Mouse (Mus musculus) liver, embryonic 16.5 days (tissue): ENCODE measurements around the gene Mrps7. TPM values are rescaled to one million over a fixed set of nuclear protein-coding genes. Genes with fewer than 3 reads are reported as not detected.

Source experiments
- ATAC-seq: fragments of 200-750 bp; cut with Nextera tagmentation; 2 replicates; pipeline ENCODE4 v1.8.0; 2017; ENCODE audit warnings: low read depth, mild to moderate bottlenecking, moderate number of reproducible peaks, moderate library complexity
- H3K27ac ChIP-seq: fragments of 300-500 bp; sonication (generic); 2 replicates; pipeline ENCODE4 v1.5.1; 2014; ENCODE audit warnings: mild to moderate bottlenecking, low read length
- H3K27me3 ChIP-seq: fragments of 300-500 bp; sonication (generic); 2 replicates; pipeline ENCODE4 v1.6.1; 2014; ENCODE audit warnings: low read depth, low read length, mixed read lengths; ENCODE audit not compliant: control insufficient read depth, insufficient read depth
- H3K36me3 ChIP-seq: fragments of 300-500 bp; sonication (generic); 2 replicates; pipeline ENCODE4 v1.6.1; 2014; ENCODE audit warnings: mild to moderate bottlenecking; ENCODE audit not compliant: control insufficient read depth, insufficient read depth
- H3K4me1 ChIP-seq: fragments of 300-500 bp; sonication (generic); 2 replicates; pipeline ENCODE4 v1.6.1; 2014; ENCODE audit warnings: low read depth, low read length, mixed read lengths; ENCODE audit not compliant: control insufficient read depth
- H3K4me2 ChIP-seq: fragments of 300-500 bp; sonication (generic); 2 replicates; pipeline ENCODE4 v1.6.1; 2014; ENCODE audit warnings: low read depth, low read length, mixed read lengths
- H3K4me3 ChIP-seq: fragments of 300-500 bp; sonication (generic); 2 replicates; pipeline ENCODE4 v1.5.1; 2014; ENCODE audit warnings: low read depth, mild to moderate bottlenecking, low read length
- H3K9ac ChIP-seq: fragments of 300-500 bp; sonication (generic); 2 replicates; pipeline ENCODE4 v1.6.1; 2014; ENCODE audit warnings: low read depth, low read length
- H3K9me3 ChIP-seq: fragments of 300-500 bp; sonication (generic); replicated peaks from 2 replicates; pipeline ENCODE4 v1.6.1; 2016; ENCODE audit warnings: low read length; ENCODE audit not compliant: control insufficient read depth
- WGBS: fragments of 180-500 bp; shearing (Covaris S2); extraction: QIAGEN DNeasy Blood & Tissue Kit; methylation state at CpG from one replicate; pipeline ENCODE4 v1.1.7; 2014; ENCODE audit not compliant: insufficient replicate concordance; 5-methylcytosine and 5-hydroxymethylcytosine counted together
- polyA plus RNA-seq: library from polyadenylated mRNA; unstranded; fragments of >200 nt; fragmentation: Nextera tagmentation; extraction: Ambion mirVana; gene quantifications from 2 replicates; pipeline ENCODE4 v1.2.1, GENCODE M21; 2015

Gene Mrps7
- polyA plus RNA-seq, 1 experiment from 2014 or later, result 47.6 TPM

GRCm38 (mm10) chr11:115619949-115620348 is 16.2 kb downstream of the Mrps7 start:
- no peak overlapping the region for H3K4me3 ChIP-seq
- no peak overlapping the region for H3K4me2 ChIP-seq
- H3K9ac ChIP-seq, result no peak overlapping the region
- no peak for ATAC-seq
- 82% methylated on average over 7 of the region's 7 CpGs for WGBS
- H3K36me3 ChIP-seq, result peaks cover 3% of the 10 kb centered on the region; the same call in 1 of the 2 replicates
- H3K4me1 ChIP-seq, result no peaks in the 10 kb centered on the region
- no peaks in the 10 kb centered on the region for H3K9me3 ChIP-seq
- no peaks in the 10 kb centered on the region for H3K27me3 ChIP-seq
- H3K27ac ChIP-seq, result no peak overlapping the region

- Histone ChIP-seq H3K4me2 (no peak overlapping the region), H3K4me3 (no peak overlapping the region), H3K27ac (no peak overlapping the region), H3K9ac (no peak overlapping the region), H3K4me1 (peaks cover 10% of the 10 kb centered on the region), H3K27me3 (no peaks in the 10 kb centered on the region), H3K9me3 (no peaks in the 10 kb centered on the region), H3K36me3 (peaks cover 3% of the 10 kb centered on the region; the same call in 1 of the 2 replicates)
- ATAC-seq, result no peak
- 69% methylated on average over 9 of the region's 9 CpGs for WGBS
Observed at GRCm38 (mm10) chr11:115623487-115624070, 19.9 kb downstream of the Mrps7 start.

DNA sequence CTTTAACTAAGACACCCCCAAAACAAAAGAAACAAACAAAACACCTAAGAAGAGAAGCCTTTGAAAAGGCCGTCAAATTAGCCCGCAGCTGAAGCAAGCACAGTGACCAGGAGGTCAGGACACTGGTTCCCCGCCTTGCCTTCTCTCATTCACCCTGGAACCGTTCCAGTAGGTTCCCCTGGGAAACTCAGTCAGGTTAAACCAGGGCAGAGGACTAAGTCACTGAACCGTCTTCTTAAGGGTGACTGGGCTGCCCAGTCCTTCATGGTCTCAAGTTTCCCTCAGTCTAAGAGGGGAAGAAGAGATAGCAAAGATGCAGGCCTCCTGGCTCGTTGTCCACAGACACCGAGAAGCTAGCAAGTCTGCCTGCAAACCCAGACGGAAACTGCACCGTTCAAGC is 22.2 kb downstream of the Mrps7 start:
- H3K27me3 ChIP-seq, result no peaks in the 10 kb centered on the region
- H3K9ac ChIP-seq, result no peak overlapping the region
- H3K36me3 ChIP-seq, result peaks cover 3% of the 10 kb centered on the region; the same call in 1 of the 2 replicates
- H3K4me1 ChIP-seq, result peaks cover 10% of the 10 kb centered on the region
- no peak overlapping the region for H3K27ac ChIP-seq
- 75% methylated on average over 9 of the region's 9 CpGs for WGBS
- no peak overlapping the region for H3K4me3 ChIP-seq
- no peaks in the 10 kb centered on the region for H3K9me3 ChIP-seq
- no peak for ATAC-seq
- no peak overlapping the region for H3K4me2 ChIP-seq

DNA sequence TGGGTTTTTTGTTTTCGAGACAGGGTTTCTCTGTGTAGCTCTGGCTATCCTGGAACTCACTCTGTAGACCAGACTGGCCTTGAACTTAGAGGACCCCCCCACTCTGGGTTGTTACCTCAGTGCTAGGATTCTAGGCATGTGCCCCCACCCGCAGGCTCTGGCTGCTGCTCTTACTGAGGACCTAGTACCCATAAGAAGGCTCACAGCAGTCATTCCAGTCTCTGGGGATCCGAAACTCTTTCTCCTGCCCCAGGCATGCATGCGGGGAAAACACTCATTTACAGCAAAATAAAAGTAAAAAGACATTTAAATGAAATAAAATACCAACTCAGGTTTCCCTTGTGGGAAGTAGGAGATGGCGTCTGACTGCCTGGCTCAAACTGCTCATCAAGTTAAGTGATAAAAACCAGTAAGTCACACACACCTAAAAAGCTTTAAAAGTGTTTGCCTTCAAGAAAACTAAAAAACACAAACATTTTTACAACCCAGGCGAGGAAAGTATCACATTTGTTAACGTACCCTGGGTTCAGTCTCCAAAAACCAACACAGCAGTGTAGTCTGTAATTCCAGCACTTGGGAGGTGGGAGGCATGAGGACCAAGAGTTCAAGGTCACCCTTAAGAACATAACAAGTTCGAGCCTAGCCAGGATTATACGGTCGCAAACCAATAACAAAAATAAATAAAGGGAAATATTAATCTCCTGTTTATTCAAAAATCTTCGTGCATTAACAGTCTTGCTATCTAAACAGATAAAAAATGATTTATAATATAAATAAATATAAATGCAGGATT is 23.3 kb downstream of the Mrps7 start:
- peaks cover 15% of the 10 kb centered on the region for H3K4me1 ChIP-seq
- H3K9ac ChIP-seq, result peak overlapping the region; percentile 83
- H3K4me3 ChIP-seq, result peak overlapping the region; percentile 85
- no peaks in the 10 kb centered on the region for H3K9me3 ChIP-seq
- H3K36me3 ChIP-seq, result peaks cover 3% of the 10 kb centered on the region; the same call in 1 of the 2 replicates
- H3K27ac ChIP-seq, result peak overlapping the region; percentile 77
- peak overlapping the region; percentile 95 for H3K4me2 ChIP-seq
- ATAC-seq, result no peak
- 42% methylated on average over 11 of the region's 11 CpGs for WGBS
- H3K27me3 ChIP-seq, result no peaks in the 10 kb centered on the region

- Histone ChIP-seq H3K9me3 (no peaks in the 10 kb centered on the region), H3K27me3 (no peaks in the 10 kb centered on the region), H3K4me3 (peak within 1 kb of the TSS; percentile 85), H3K9ac (peak within 1 kb of the TSS; percentile 83), H3K27ac (peak within 1 kb of the TSS; percentile 77), H3K4me2 (peak within 1 kb of the TSS; percentile 95), H3K4me1 (peaks cover 15% of the 10 kb centered on the region), H3K36me3 (peaks cover 2% of the 10 kb centered on the region; the same call in 1 of the 2 replicates)
- ATAC-seq, result peak; percentile 99
- under 1% methylated on average over 47 of the region's 47 CpGs for WGBS
Observed at GRCm38 (mm10) chr11:115627705-115628464, 24.2 kb downstream of the Mrps7 start, which contains the start of gene Slc25a19. Slc25a19 (minus strand) TSS chr11:115628295.

- no peaks in the 10 kb centered on the region for H3K9me3 ChIP-seq
- peaks cover 15% of the 10 kb centered on the region for H3K4me1 ChIP-seq
- peak overlapping the region; percentile 67 for H3K4me2 ChIP-seq
- no peaks in the 10 kb centered on the region for H3K36me3 ChIP-seq
- WGBS, result 42% methylated on average over 13 of the region's 13 CpGs
- no peaks in the 10 kb centered on the region for H3K27me3 ChIP-seq
- 0 out of 2 replicates have a peak, but pooled peaks have one; percentile 0 for ATAC-seq
- peak overlapping the region; percentile 85 for H3K4me3 ChIP-seq
- H3K27ac ChIP-seq, result peak overlapping the region; percentile 65; the same call in 1 of the 2 replicates
- peak overlapping the region; percentile 56 for H3K9ac ChIP-seq
Observed at GRCm38 (mm10) chr11:115628465-115629101, 24.9 kb downstream of the Mrps7 start.

DNA sequence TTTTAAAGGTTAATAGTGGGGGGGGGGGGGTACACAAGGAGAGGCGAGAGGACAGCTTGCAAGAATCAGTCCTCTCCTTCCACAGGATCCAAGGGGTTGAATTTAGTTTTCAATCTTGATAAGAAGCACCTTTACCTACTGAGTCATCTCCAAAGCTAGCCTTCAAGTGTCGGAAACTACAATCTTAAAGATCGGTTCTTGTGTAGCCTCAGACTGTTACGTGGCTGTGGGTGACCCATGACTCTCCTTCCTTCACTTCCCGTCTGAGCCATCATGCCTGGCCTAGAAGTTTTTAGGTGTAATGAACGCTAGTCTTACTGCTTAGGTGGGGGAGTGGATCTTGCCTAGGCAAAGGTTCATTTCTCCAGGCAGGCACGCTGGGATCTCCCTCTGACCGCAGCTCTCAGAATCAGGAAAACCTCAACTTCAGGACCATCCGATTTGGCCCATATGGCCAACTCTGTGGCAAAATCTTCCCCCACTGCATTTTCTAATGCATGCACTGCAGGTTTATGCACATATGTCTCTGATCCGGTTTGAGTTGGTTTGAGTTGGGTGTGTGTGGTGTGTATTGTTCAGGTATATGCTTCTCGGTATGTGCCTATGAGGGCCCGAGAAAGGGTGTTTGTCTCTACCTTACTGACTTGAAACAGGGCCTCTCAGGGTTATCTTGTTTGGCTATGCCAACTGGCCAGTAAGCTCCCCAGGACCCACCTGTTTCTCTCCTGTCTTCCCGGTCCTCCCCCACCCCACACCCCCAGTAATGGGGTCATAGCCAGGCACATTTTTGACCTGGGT is 26.2 kb downstream of the Mrps7 start:
- H3K9me3 ChIP-seq, result no peaks in the 10 kb centered on the region
- no peak for ATAC-seq
- peaks cover 15% of the 10 kb centered on the region for H3K4me1 ChIP-seq
- WGBS, result 68% methylated on average over 13 of the region's 13 CpGs
- H3K36me3 ChIP-seq, result no peaks in the 10 kb centered on the region
- H3K4me2 ChIP-seq, result no peak overlapping the region
- no peak overlapping the region for H3K9ac ChIP-seq
- H3K4me3 ChIP-seq, result no peak overlapping the region
- H3K27ac ChIP-seq, result no peak overlapping the region
- no peaks in the 10 kb centered on the region for H3K27me3 ChIP-seq
